Mouse (Mus musculus) brain, embryonic 14.5 days (tissue): ENCODE results near the gene Rspry1.

Experiments
- CTCF ChIP-seq: fragments of 200-500 bp; IDR thresholded peaks from 2 replicates; pipeline ENCODE4 v1.5.1; 2012; ENCODE audit warnings: inconsistent platforms, mild to moderate bottlenecking, moderate library complexity, borderline replicate concordance; ENCODE audit not compliant: insufficient read depth, insufficient read length; ENCODE audit errors: extremely low read depth
- POLR2A ChIP-seq: fragments of 200-500 bp; IDR thresholded peaks from 2 replicates; pipeline ENCODE4 v1.6.1; 2012; ENCODE audit warnings: mild to moderate bottlenecking, inconsistent platforms, borderline replicate concordance; ENCODE audit not compliant: poor library complexity, insufficient read depth, insufficient read length, severe bottlenecking; ENCODE audit errors: extremely low read depth

DNA sequence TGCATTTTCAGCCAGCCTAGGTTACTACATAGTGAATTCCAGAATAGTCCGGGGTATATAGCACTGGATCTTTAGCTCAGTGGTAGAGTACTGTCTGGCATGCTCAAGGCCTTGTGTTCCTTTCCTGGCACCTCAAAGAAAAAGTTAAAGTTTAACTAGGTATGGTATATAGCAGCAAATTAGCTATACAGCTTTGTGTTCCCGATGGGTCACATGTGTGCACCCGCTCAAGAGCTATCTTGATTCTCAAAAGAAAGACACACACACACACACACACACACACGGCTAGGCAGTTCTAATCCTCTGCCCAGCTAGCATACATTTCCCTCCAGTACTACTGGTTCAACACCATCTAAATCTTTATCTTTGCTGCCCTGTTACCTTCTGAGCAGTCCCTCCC is 58.7 kb downstream of the Rspry1 start:
- TF ChIP-seq CTCF (no peak), POLR2A (no peak)
